Mouse (Mus musculus) brown adipose tissue, adult 24 weeks (tissue): ENCODE measurements around the gene Plac1. TPM values are rescaled to one million over a fixed set of nuclear protein-coding genes. Genes with fewer than 3 reads are reported as not detected.

Experiments
- H3K27ac ChIP-seq: fragments of 200-500 bp; replicated peaks from 2 replicates; pipeline ENCODE4 v1.5.1; 2012; ENCODE audit warnings: low read depth, mild to moderate bottlenecking, low read length
- H3K4me1 ChIP-seq: fragments of 200-500 bp; 2 replicates; pipeline ENCODE4 v1.6.1; 2012; ENCODE audit warnings: low read length, mixed read lengths; ENCODE audit not compliant: control insufficient read depth, insufficient read depth, insufficient read length
- H3K4me3 ChIP-seq: fragments of 200-500 bp; 2 replicates; pipeline ENCODE4 v1.5.1; 2012; ENCODE audit warnings: low read depth, mild to moderate bottlenecking, low read length, moderate library complexity; ENCODE audit not compliant: insufficient read depth
- polyA plus RNA-seq: library from polyadenylated mRNA; stranded (reverse); fragments of >200 nt; gene quantifications from 2 replicates; pipeline ENCODE4 v1.2.4, GENCODE M21; 2012; ENCODE audit not compliant: missing spikeins, insufficient read depth, insufficient read length

The Plac1 gene
- polyA plus RNA-seq, 1 experiment: not detected

GRCm38 (mm10) chrX:53023021-53023420 is 216.9 kb downstream of the Plac1 start:
- Histone ChIP-seq H3K4me1 (no peaks in the 10 kb centered on the region), H3K27ac (no peak overlapping the region), H3K4me3 (no peak overlapping the region)

Other genes with a start within 250 kb of the Plac1 start
- 2.2 and 3.8 TPM in 2 replicates for gene Fam122b, start 29.7 kb upstream of the Plac1 start, polyA plus RNA-seq
- gene Fam122c, start 33.3 kb upstream of the Plac1 start, polyA plus RNA-seq: not detected in 2 replicates
- gene Mospd1, start 130.4 kb upstream of the Plac1 start, polyA plus RNA-seq: 35.4 and 38.9 TPM in 2 replicates
- gene Etd, start 194.8 kb upstream of the Plac1 start, polyA plus RNA-seq: not detected in 2 replicates